Mouse (Mus musculus) left cerebral cortex, postnatal 36 days (tissue): ENCODE results near the gene Ndufaf3. TPM values are rescaled to one million over a fixed set of nuclear protein-coding genes. Genes with fewer than 3 reads are reported as not detected.

Source experiments
- DNase-seq, 2 experiments: peaks; one replicate each; pipeline ENCODE4 v3.0.0; 2021 to 2022; ENCODE audit warnings: low spot score in 2 of 2, mixed read lengths in 1 of 2
- intact Hi-C: fragments of 180-260 bp; cut with DNase I; formaldehyde crosslinking; loops from one replicate; pipeline ENCODE4 v1.15.1; 2025
- microRNA-seq: library from miRNA; unstranded; fragments of <30 nt; microRNA quantifications from one replicate; pipeline ENCODE4 v1.2.0, GENCODE M21; 2022
- total RNA-seq, 2 experiments: library from RNA; stranded (reverse); gene quantifications; 2 replicates each; pipeline ENCODE4 v1.2.3; 2021

The Ndufaf3 gene
- total RNA-seq, 2 experiments from 2014 or later: 62.8 to 70.1 TPM

- intact Hi-C loops: no loop called here
- no peak for DNase-seq
Observed at GRCm38 (mm10) chr9:108530954-108531353, 36.3 kb downstream of the Ndufaf3 start.

GRCm38 (mm10) chr9:108525400-108525799 is 41.8 kb downstream of the Ndufaf3 start:
- no peak for DNase-seq
- intact Hi-C loops: no loop called here

DNA sequence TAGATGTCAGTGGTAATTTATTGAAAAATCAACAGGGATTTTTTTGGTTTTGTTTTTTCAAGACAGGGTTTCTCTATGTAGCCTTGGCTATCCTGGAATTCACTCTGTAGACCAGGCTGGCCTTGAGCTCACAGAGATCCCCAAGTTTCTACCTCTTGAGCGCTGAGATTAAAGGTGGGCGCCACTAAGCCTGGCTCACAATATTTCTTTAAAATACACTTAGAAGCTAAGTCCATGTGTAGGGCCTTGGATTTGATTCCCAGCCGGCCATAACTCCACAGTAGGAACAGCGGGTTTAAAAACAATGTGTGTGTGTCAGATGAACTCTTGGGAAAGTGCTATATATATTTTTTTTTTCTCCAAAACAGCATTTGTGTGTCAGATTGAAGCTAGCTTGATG is 43.9 kb downstream of the Ndufaf3 start:
- intact Hi-C loops: no loop called here
- no peak for DNase-seq

- intact Hi-C loops: no loop called here
- no peak for DNase-seq
Observed at GRCm38 (mm10) chr9:108521604-108522003, 45.6 kb downstream of the Ndufaf3 start.

DNA sequence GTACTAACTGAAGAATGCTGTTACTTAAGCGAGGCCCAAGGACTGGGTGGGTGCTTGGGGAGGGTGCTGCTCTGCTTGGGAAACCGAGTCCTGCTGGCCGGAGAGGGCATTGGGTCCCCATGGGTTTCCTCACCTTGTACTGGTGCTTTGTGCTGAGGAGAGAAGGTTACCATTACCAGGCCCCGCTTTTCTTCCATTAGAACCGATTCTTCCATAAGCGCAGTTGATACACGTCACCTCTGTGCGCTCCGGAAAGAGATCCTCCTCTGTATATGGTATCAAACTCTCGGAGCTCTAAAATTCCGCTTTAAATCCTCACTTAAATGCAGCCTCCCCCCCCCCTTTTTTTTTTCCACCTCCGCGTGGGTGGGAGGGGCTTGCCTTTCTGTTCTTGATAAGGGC is 49.3 kb downstream of the Ndufaf3 start:
- DNase-seq: peak in 1 of 2 experiments; percentile 46
- intact Hi-C loops: loop anchor here (5.0 kb wide), 1 partner anchor 211 kb away; the partner anchor contains the start of genes Rhoa and Tcta

- intact Hi-C loops: loop anchor here (5.0 kb wide), 1 partner anchor 210 kb away; the partner anchor contains the start of genes Rhoa and Tcta
- DNase-seq: peak; percentile 83 to 87
Observed at GRCm38 (mm10) chr9:108517253-108517930, 49.8 kb downstream of the Ndufaf3 start.

- peak; percentile 93 to 97 for DNase-seq
- intact Hi-C loops: loop anchor here (1.0 to 5.0 kb wide), 2 partner anchors 8 to 209 kb away; partner anchors contain the start of genes Rhoa and Tcta
Observed at GRCm38 (mm10) chr9:108516380-108517251, 50.6 kb downstream of the Ndufaf3 start, which contains the start of gene Qrich1. Qrich1 (plus strand) TSS chr9:108516806.

Small RNA genes lying within 50 kb of the gene (microRNA-seq; reads per million reads assigned to microRNA genes)
- gene Gm24083 (not detected), gene Mir191 (not detected), gene Mir425 (892 reads per million, percentile 77 among the genes with 10 or more reads in this experiment)

Other genes starting within 250 kb of the Ndufaf3 start
- 100 to 1,000 TPM; 105 to 110 TPM for gene Gpx1, start 228.5 kb downstream of the Ndufaf3 start, total RNA-seq
- gene Usp4, start 219.6 kb downstream of the Ndufaf3 start, total RNA-seq: 100 to 1,000 TPM in 1 of 2 experiments, 10 to 100 TPM in 1; 99.3 to 122 TPM
- 1 to 10 TPM; 1.5 to 3.2 TPM for gene 1700102P08Rik, start 174.6 kb downstream of the Ndufaf3 start, total RNA-seq
- gene Ccdc36, start 138.9 kb downstream of the Ndufaf3 start, total RNA-seq: under 1 TPM; 0.14 to 0.15 TPM
- not detected for gene BC048562, start 131.0 kb downstream of the Ndufaf3 start, total RNA-seq
- 10 to 100 TPM; 36.1 to 41.5 TPM for gene Ccdc71, start 106.9 kb downstream of the Ndufaf3 start, total RNA-seq
- 10 to 100 TPM; 31.1 to 33.9 TPM for gene Klhdc8b, start 105.9 kb downstream of the Ndufaf3 start, total RNA-seq
- gene Lamb2, start 87.7 kb downstream of the Ndufaf3 start, total RNA-seq: 10 to 100 TPM; 22.8 to 43.1 TPM
- 100 to 1,000 TPM; 124 to 154 TPM for gene Usp19, start 76.8 kb downstream of the Ndufaf3 start, total RNA-seq
- gene Qars, start 59.7 kb downstream of the Ndufaf3 start, total RNA-seq: 10 to 100 TPM; 73.6 to 76.9 TPM
- 100 to 1,000 TPM; 135 to 149 TPM for gene Qrich1, start 50.6 kb downstream of the Ndufaf3 start, total RNA-seq
- 10 to 100 TPM; 47.7 to 47.9 TPM for gene Impdh2, start 7.1 kb downstream of the Ndufaf3 start, total RNA-seq
- 10 to 100 TPM; 70.1 to 99.4 TPM for gene Dalrd3, start 2.5 kb upstream of the Ndufaf3 start, total RNA-seq
- gene Wdr6, start 11.3 kb upstream of the Ndufaf3 start, total RNA-seq: 100 to 1,000 TPM; 112 to 118 TPM
- 10 to 100 TPM; 87.0 to 93.7 TPM for gene P4htm, start 30.2 kb upstream of the Ndufaf3 start, total RNA-seq
- 10 to 100 TPM; 49.5 to 53.5 TPM for gene Arih2, start 82.0 kb upstream of the Ndufaf3 start, total RNA-seq
- gene Slc25a20, start 94.7 kb upstream of the Ndufaf3 start, total RNA-seq: 10 to 100 TPM; 11.8 to 14.1 TPM
- gene Prkar2a, start 121.9 kb upstream of the Ndufaf3 start, total RNA-seq: 10 to 100 TPM; 45.8 to 49.2 TPM
- gene Ip6k2, start 216.4 kb upstream of the Ndufaf3 start, total RNA-seq: 100 to 1,000 TPM; 155 to 158 TPM
- 10 to 100 TPM; 56.0 to 60.6 TPM for gene Nckipsd, start 240.9 kb upstream of the Ndufaf3 start, total RNA-seq